Mouse (Mus musculus) hindbrain, postnatal 0 days (tissue): ENCODE results near the gene Crip2. TPM values are rescaled to one million over a fixed set of nuclear protein-coding genes. Genes with fewer than 3 reads are reported as not detected.

Experiments
- ATAC-seq: fragments of 200-750 bp; cut with Nextera tagmentation; 2 replicates; pipeline ENCODE4 v1.8.0; 2017; ENCODE audit warnings: mild to moderate bottlenecking, moderate TSS enrichment, moderate library complexity
- DNase-seq: peaks from one replicate; pipeline ENCODE4 v3.0.0-alpha.2; 2015; ENCODE audit warnings: low spot score
- H3K27ac ChIP-seq: fragments of 300-500 bp; sonication (generic); 2 replicates; pipeline ENCODE4 v1.5.1; 2014; ENCODE audit warnings: mild to moderate bottlenecking
- H3K27me3 ChIP-seq: fragments of 300-500 bp; sonication (generic); 2 replicates; pipeline ENCODE4 v1.6.1; 2014; ENCODE audit warnings: low read length, mixed read lengths; ENCODE audit not compliant: insufficient read depth
- H3K36me3 ChIP-seq: fragments of 300-500 bp; sonication (generic); 2 replicates; pipeline ENCODE4 v1.6.1; 2014; ENCODE audit warnings: low read length, mixed read lengths; ENCODE audit not compliant: insufficient read depth
- H3K4me1 ChIP-seq: fragments of 300-500 bp; sonication (generic); 2 replicates; pipeline ENCODE4 v1.6.1; 2014; ENCODE audit warnings: antibody characterized with exemption, low read length, mixed read lengths; ENCODE audit not compliant: insufficient read depth
- H3K4me2 ChIP-seq: fragments of 300-500 bp; sonication (generic); 2 replicates; pipeline ENCODE4 v1.6.1; 2014; ENCODE audit warnings: low read depth, mild to moderate bottlenecking, low read length, moderate library complexity, mixed read lengths
- H3K4me3 ChIP-seq: fragments of 300-500 bp; sonication (generic); 2 replicates; pipeline ENCODE4 v1.5.1; 2014; ENCODE audit warnings: low read length
- H3K9ac ChIP-seq: fragments of 300-500 bp; sonication (generic); replicated peaks from 2 replicates; pipeline ENCODE4 v1.6.1; 2014; ENCODE audit warnings: mild to moderate bottlenecking, low read length, moderate library complexity, mixed read lengths
- H3K9me3 ChIP-seq: fragments of 300-500 bp; sonication (generic); 2 replicates; pipeline ENCODE4 v1.6.1; 2016; ENCODE audit warnings: low read length, mixed read lengths
- CTCF ChIP-seq: IDR thresholded peaks from 2 replicates; pipeline ENCODE4 v1.5.1; 2016; ENCODE audit warnings: antibody characterized with exemption, control low read depth, low read depth
- WGBS: fragments of 180-500 bp; shearing (Covaris S2); extraction: QIAGEN DNeasy Blood & Tissue Kit; methylation state at CpG from one replicate; pipeline ENCODE4 v1.1.7; 2014; 5-methylcytosine and 5-hydroxymethylcytosine counted together
- polyA plus RNA-seq: library from polyadenylated mRNA; unstranded; fragments of >200 nt; fragmentation: Nextera tagmentation; extraction: Ambion mirVana; gene quantifications from 2 replicates; pipeline ENCODE4 v1.2.1, GENCODE M21; 2015
- total RNA-seq: library from RNA; depleted of rRNA; stranded (reverse); fragments of >200 nt; gene quantifications from 2 replicates; pipeline ENCODE4 v1.2.3, GENCODE M21; 2014

Crip2 gene
- total and polyA plus RNA-seq, 2 experiments from 2014 or later, result 152 to 251 TPM

GRCm38 (mm10) chr12:113147481-113147880 is 7.4 kb downstream of the Crip2 start:
- DNase-seq (peak; percentile 41), ATAC-seq (0 out of 2 replicates have a peak, but pooled peaks have one; percentile 2)
- no peak for TF ChIP-seq CTCF
- Histone ChIP-seq H3K36me3 (peaks cover 11% of the 10 kb centered on the region; the same call in 1 of the 2 replicates), H3K4me3 (no peak overlapping the region), H3K9ac (no peak overlapping the region), H3K27ac (peak overlapping the region; percentile 41; the same call in 1 of the 2 replicates), H3K4me2 (no peak overlapping the region), H3K9me3 (no peaks in the 10 kb centered on the region), H3K4me1 (peaks cover 26% of the 10 kb centered on the region), H3K27me3 (no peaks in the 10 kb centered on the region)
- WGBS, result 51% methylated on average over 8 of the region's 8 CpGs

- peak; percentile 31; the same call in 1 of the 2 replicates for TF ChIP-seq CTCF
Observed at GRCm38 (mm10) chr12:113148381-113149035, 8.5 kb downstream of the Crip2 start.

GRCm38 (mm10) chr12:113149341-113149740 is 9.3 kb downstream of the Crip2 start:
- DNase-seq, result no peak
- H3K36me3 ChIP-seq, result peaks cover 9% of the 10 kb centered on the region; the same call in 1 of the 2 replicates
- no peak overlapping the region for H3K4me2 ChIP-seq
- no peak for TF ChIP-seq CTCF
- no peak overlapping the region for H3K9ac ChIP-seq
- no peak overlapping the region for H3K27ac ChIP-seq
- H3K9me3 ChIP-seq, result no peaks in the 10 kb centered on the region
- 43% methylated on average over 4 of the region's 4 CpGs for WGBS
- peaks cover 20% of the 10 kb centered on the region; the same call in 1 of the 2 replicates for H3K4me1 ChIP-seq
- H3K27me3 ChIP-seq, result no peaks in the 10 kb centered on the region
- H3K4me3 ChIP-seq, result no peak overlapping the region
- ATAC-seq, result no peak

More at GRCm38 (mm10) chr12:113148381-113149035, 8.5 kb downstream of the Crip2 start:
- Histone ChIP-seq H3K27me3 (no peaks in the 10 kb centered on the region), H3K4me1 (peaks cover 20% of the 10 kb centered on the region; the same call in 1 of the 2 replicates), H3K9ac (no peak overlapping the region), H3K4me3 (no peak overlapping the region), H3K27ac (no peak overlapping the region), H3K4me2 (no peak overlapping the region), H3K36me3 (peaks cover 11% of the 10 kb centered on the region; the same call in 1 of the 2 replicates), H3K9me3 (no peaks in the 10 kb centered on the region)
- WGBS, result 51% methylated on average over 16 of the region's 16 CpGs
- DNase-seq (no peak), ATAC-seq (no peak)

GRCm38 (mm10) chr12:113149896-113150295 is 9.9 kb downstream of the Crip2 start:
- DNase-seq, result no peak
- no peaks in the 10 kb centered on the region for H3K9me3 ChIP-seq
- 74% methylated on average over 3 of the region's 3 CpGs for WGBS

GRCm38 (mm10) chr12:113150591-113150990 is 10.6 kb downstream of the Crip2 start:
- Histone ChIP-seq H3K9me3 (no peaks in the 10 kb centered on the region), H3K4me3 (no peak overlapping the region), H3K27ac (no peak overlapping the region), H3K36me3 (no peaks in the 10 kb centered on the region), H3K4me2 (no peak overlapping the region), H3K27me3 (no peaks in the 10 kb centered on the region), H3K9ac (no peak overlapping the region), H3K4me1 (peaks cover 24% of the 10 kb centered on the region; the same call in 1 of the 2 replicates)
- DNase-seq, result no peak
- no peak for TF ChIP-seq CTCF
- no peak for ATAC-seq
- 82% methylated on average over 4 of the region's 4 CpGs for WGBS

More at GRCm38 (mm10) chr12:113149896-113150295, 9.9 kb downstream of the Crip2 start:
- H3K27ac ChIP-seq, result no peak overlapping the region
- no peaks in the 10 kb centered on the region for H3K27me3 ChIP-seq
- no peak overlapping the region for H3K4me2 ChIP-seq
- H3K4me3 ChIP-seq, result no peak overlapping the region
- H3K4me1 ChIP-seq, result peaks cover 21% of the 10 kb centered on the region; the same call in 1 of the 2 replicates
- no peak for ATAC-seq
- TF ChIP-seq CTCF, result no peak
- no peak overlapping the region for H3K9ac ChIP-seq
- H3K36me3 ChIP-seq, result peaks cover 3% of the 10 kb centered on the region; the same call in 1 of the 2 replicates

GRCm38 (mm10) chr12:113151046-113151445 is 11.0 kb downstream of the Crip2 start:
- Histone ChIP-seq H3K4me1 (peaks cover 24% of the 10 kb centered on the region; the same call in 1 of the 2 replicates), H3K9ac (no peak overlapping the region), H3K4me3 (no peak overlapping the region), H3K36me3 (no peaks in the 10 kb centered on the region), H3K27me3 (no peaks in the 10 kb centered on the region), H3K4me2 (peak overlapping the region; percentile 62; the same call in 1 of the 2 replicates), H3K9me3 (no peaks in the 10 kb centered on the region), H3K27ac (no peak overlapping the region)
- no peak for ATAC-seq
- TF ChIP-seq CTCF, result no peak
- 64% methylated on average over 8 of the region's 8 CpGs for WGBS
- DNase-seq, result no peak
